8 mouse cellular contexts compared by ENCODE assay signal in the genomic region with DNA sequence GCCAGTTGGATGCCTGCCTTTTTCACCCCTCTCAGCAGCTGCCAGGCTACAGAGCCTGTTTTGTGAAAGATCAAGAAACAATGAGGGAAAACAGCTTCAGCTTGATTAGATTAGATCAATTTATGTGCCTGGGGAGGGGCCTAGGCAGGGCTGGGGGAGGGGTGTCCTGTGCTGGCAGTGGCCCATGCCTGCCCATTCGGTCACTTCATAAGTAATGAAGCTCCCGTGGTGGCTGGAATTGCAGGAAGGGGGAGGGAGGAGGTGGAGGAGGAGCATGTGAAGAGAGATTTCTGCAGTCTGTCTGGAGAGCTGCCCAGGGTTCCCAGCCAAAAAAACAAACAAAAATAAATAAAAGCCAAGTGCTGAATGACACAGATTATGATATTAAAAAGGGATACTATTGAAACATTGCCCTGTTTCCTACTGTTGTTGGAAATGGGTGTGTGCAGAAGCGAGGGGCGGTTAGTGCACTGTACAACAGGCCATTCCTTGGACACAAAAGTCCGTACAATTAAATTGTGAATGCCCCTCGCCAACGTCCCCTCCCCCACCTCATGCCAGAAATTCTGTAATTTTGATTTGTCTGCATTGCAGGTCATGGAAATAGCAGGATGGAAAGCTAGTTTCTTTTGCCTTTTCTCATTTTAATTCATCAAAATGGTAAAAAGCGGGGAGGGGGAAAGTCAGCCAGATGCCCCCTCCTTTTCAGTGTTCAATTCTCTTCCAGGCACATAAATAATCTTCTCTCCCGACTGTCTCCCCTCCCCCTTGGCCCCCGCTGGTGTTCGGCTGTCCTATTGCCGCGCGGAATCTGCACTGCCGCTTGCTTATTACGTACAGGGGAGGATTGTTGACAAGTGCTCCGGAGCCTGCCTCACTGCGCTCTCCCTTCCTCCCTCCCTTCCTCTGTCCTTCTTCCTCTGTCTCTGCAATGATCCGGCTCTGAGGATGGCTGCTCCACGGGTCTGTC.
DNase-seq lines count a peak whose midpoint lies in the region; ATAC-seq and TF ChIP-seq lines count a peak whose summit lies in the region.

No protein-coding gene starts in this region.

- H3K79me2 ChIP-seq in heart, adult 2 months (replicated peaks; ENCODE audit: control insufficient read depth, insufficient read depth, low read length): peaks cover 5% of the 10 kb centered on the region; the same call in 1 of the 2 replicates

- H3K9me3 ChIP-seq in embryonic facial prominence, embryonic 12.5 days: no peaks in the 10 kb centered on the region
- no peaks in the 10 kb centered on the region for H3K9me3 ChIP-seq in midbrain, embryonic 12.5 days
- H3K9me3 ChIP-seq in stomach, embryonic 14.5 days (ENCODE audit: control insufficient read depth, low read depth, low read length): no peaks in the 10 kb centered on the region

- intact Hi-C loops in heart, adult 2 months (cut with DNase I): loop anchor here (5.0 kb wide), 3 partner anchors 47 to 107 kb away; no protein-coding TSS in a partner anchor
- intact Hi-C loops in left cerebral cortex, postnatal 4 days (cut with DNase I): no loop called here

- peak; percentile 76 for TF ChIP-seq EP300 in heart, adult 2 months (IDR thresholded peaks at IDR 0.05; ENCODE audit: insufficient read depth, low read depth, low read length)

- no peak for TF ChIP-seq POLR2A in heart, adult 2 months (IDR thresholded peaks at IDR 0.05; ENCODE audit: insufficient read depth, low read depth, low read length)
- no peak for TF ChIP-seq POLR2A in kidney, adult 2 months (IDR thresholded peaks at IDR 0.05; ENCODE audit: low read depth, low read length)

- peaks cover 34% of the 10 kb centered on the region for H3K4me1 ChIP-seq in embryonic facial prominence, embryonic 12.5 days
- peaks cover 8% of the 10 kb centered on the region for H3K4me1 ChIP-seq in heart, adult 2 months (ENCODE audit: control insufficient read depth, insufficient read depth, low read length)
- H3K4me1 ChIP-seq in kidney, adult 2 months (ENCODE audit: control insufficient read depth, insufficient read depth, low read length): peaks cover 26% of the 10 kb centered on the region
- peaks cover 51% of the 10 kb centered on the region for H3K4me1 ChIP-seq in midbrain, embryonic 12.5 days
- peaks cover 19% of the 10 kb centered on the region for H3K4me1 ChIP-seq in stomach, embryonic 14.5 days (ENCODE audit: control insufficient read depth, insufficient read depth, low read length)

- 3% methylated on average over 20 of the region's 20 CpGs for WGBS in embryonic facial prominence, embryonic 12.5 days
- 2% methylated on average over 20 of the region's 20 CpGs for WGBS in heart, adult 2 months
- WGBS in kidney, adult 2 months: 10% methylated on average over 20 of the region's 20 CpGs
- 2% methylated on average over 20 of the region's 20 CpGs for WGBS in midbrain, embryonic 12.5 days
- WGBS in stomach, embryonic 14.5 days: 7% methylated on average over 20 of the region's 20 CpGs

- no peaks in the 10 kb centered on the region for H3K36me3 ChIP-seq in embryonic facial prominence, embryonic 12.5 days
- H3K36me3 ChIP-seq in heart, adult 2 months (ENCODE audit: control insufficient read depth, insufficient read depth, low read length): peaks cover 28% of the 10 kb centered on the region
- H3K36me3 ChIP-seq in kidney, adult 2 months (ENCODE audit: control insufficient read depth, insufficient read depth, low read length): no peaks in the 10 kb centered on the region
- H3K36me3 ChIP-seq in midbrain, embryonic 12.5 days: no peaks in the 10 kb centered on the region
- H3K36me3 ChIP-seq in stomach, embryonic 14.5 days (ENCODE audit: control insufficient read depth, insufficient read depth, low read length): no peaks in the 10 kb centered on the region

- H3K27me3 ChIP-seq in embryonic facial prominence, embryonic 12.5 days: no peaks in the 10 kb centered on the region
- H3K27me3 ChIP-seq in heart, adult 2 months (ENCODE audit: control insufficient read depth, insufficient read depth, low read length): no peaks in the 10 kb centered on the region
- H3K27me3 ChIP-seq in kidney, adult 2 months (replicated peaks; ENCODE audit: control insufficient read depth, insufficient read depth, low read length): no peaks in the 10 kb centered on the region
- no peaks in the 10 kb centered on the region for H3K27me3 ChIP-seq in midbrain, embryonic 12.5 days
- no peaks in the 10 kb centered on the region for H3K27me3 ChIP-seq in stomach, embryonic 14.5 days (ENCODE audit: control insufficient read depth, insufficient read depth, low read length)

- no peak for TF ChIP-seq CTCF in heart, adult 2 months (IDR thresholded peaks at IDR 0.05)
- no peak for TF ChIP-seq CTCF in kidney, adult 2 months (conservative IDR thresholded peaks at IDR 0.05; ENCODE audit: insufficient read depth, insufficient read length, low read depth, low read length)

- H3K4me2 ChIP-seq in embryonic facial prominence, embryonic 12.5 days (replicated peaks): peak overlapping the region; percentile 51
- peak overlapping the region; percentile 57 for H3K4me2 ChIP-seq in midbrain, embryonic 12.5 days (replicated peaks)
- H3K4me2 ChIP-seq in stomach, embryonic 14.5 days (replicated peaks; ENCODE audit: low read depth, low read length): peak overlapping the region; percentile 64

- peak overlapping the region; percentile 63 for H3K27ac ChIP-seq in embryonic facial prominence, embryonic 12.5 days
- peak overlapping the region; percentile 50 for H3K27ac ChIP-seq in heart, adult 2 months
- H3K27ac ChIP-seq in kidney, adult 2 months (ENCODE audit: insufficient read depth, low read depth, low read length): peak overlapping the region; percentile 42; the same call in 1 of the 2 replicates
- peak overlapping the region; percentile 91 for H3K27ac ChIP-seq in midbrain, embryonic 12.5 days (replicated peaks)
- H3K27ac ChIP-seq in stomach, embryonic 14.5 days (ENCODE audit: low read length): peak overlapping the region; percentile 64

- ATAC-seq in embryonic facial prominence, embryonic 12.5 days (ENCODE audit: insufficient number of reproducible peaks, insufficient read depth, low FRiP score, low TSS enrichment): peak; percentile 86; the same call in 1 of the 2 replicates
- peak; percentile 94 for ATAC-seq in midbrain, embryonic 12.5 days (ENCODE audit: low FRiP score, low read depth)
- peak; percentile 84; the same call in 1 of the 2 replicates for ATAC-seq in stomach, embryonic 14.5 days (ENCODE audit: insufficient number of reproducible peaks, insufficient read depth, low FRiP score, low read depth)
- ATAC-seq in erythroid progenitor cell, adult 5-6 weeks (replicated peaks; ENCODE audit: low FRiP score, poor library complexity, severe bottlenecking): no peak

- H3K9ac ChIP-seq in embryonic facial prominence, embryonic 12.5 days: peak overlapping the region; percentile 36; the same call in 1 of the 2 replicates
- H3K9ac ChIP-seq in heart, adult 2 months (ENCODE audit: low read depth, low read length): peak overlapping the region; percentile 55; the same call in 1 of the 2 replicates
- H3K9ac ChIP-seq in midbrain, embryonic 12.5 days (replicated peaks): peak overlapping the region; percentile 47
- no peak overlapping the region for H3K9ac ChIP-seq in stomach, embryonic 14.5 days (replicated peaks; ENCODE audit: low read depth, low read length)

- H3K4me3 ChIP-seq in embryonic facial prominence, embryonic 12.5 days: peak overlapping the region; percentile 28
- peak overlapping the region; percentile 28 for H3K4me3 ChIP-seq in heart, adult 2 months
- H3K4me3 ChIP-seq in kidney, adult 2 months (ENCODE audit: insufficient read depth, low read depth, low read length): peak overlapping the region; percentile 33
- H3K4me3 ChIP-seq in midbrain, embryonic 12.5 days: peak overlapping the region; percentile 42
- H3K4me3 ChIP-seq in stomach, embryonic 14.5 days (ENCODE audit: low read depth, low read length): peak overlapping the region; percentile 29

- peak; percentile 19 to 61 for DNase-seq in adrenal gland, postnatal 4 days (ENCODE audit: low spot score in 2 of 2)
- peak; percentile 84 to 88 for DNase-seq in heart, adult 2 months
- peak; percentile 96 for DNase-seq in kidney, adult 2 months
- peak; percentile 92 for DNase-seq in left cerebral cortex, postnatal 4 days

Comparison
In these comparisons a context has a peak if more than half of its experiments do, and no peak if none do; other contexts are left out.
1. DNase-seq: peak in every context shown above with its lines; median percentile 96 in kidney, adult 2 months; 92 in left cerebral cortex, postnatal 4 days; 86 in heart, adult 2 months; 40 in adrenal gland, postnatal 4 days.